Mouse (Mus musculus) heart, embryonic 16.5 days (tissue): ENCODE results near the gene Dgkz. TPM values are rescaled to one million over a fixed set of nuclear protein-coding genes. Genes with fewer than 3 reads are reported as not detected.

Source experiments
- ATAC-seq: fragments of 200-750 bp; cut with Nextera tagmentation; replicated peaks from 2 replicates; pipeline ENCODE4 v1.8.0; 2017; ENCODE audit warnings: moderate number of reproducible peaks; ENCODE audit not compliant: insufficient read depth, low FRiP score; ENCODE audit errors: extremely low read depth
- H3K27ac ChIP-seq: fragments of 300-500 bp; sonication (generic); 2 replicates; pipeline ENCODE4 v1.5.1; 2014; ENCODE audit warnings: mild to moderate bottlenecking, low read length, control low read depth, moderate library complexity
- H3K27me3 ChIP-seq: fragments of 300-500 bp; sonication (generic); 2 replicates; pipeline ENCODE4 v1.6.1; 2014; ENCODE audit warnings: low read length, mixed read lengths; ENCODE audit not compliant: control insufficient read depth, insufficient read depth
- H3K36me3 ChIP-seq: fragments of 300-500 bp; sonication (generic); 2 replicates; pipeline ENCODE4 v1.6.1; 2014; ENCODE audit not compliant: control insufficient read depth, insufficient read depth
- H3K4me1 ChIP-seq: fragments of 300-500 bp; sonication (generic); 2 replicates; pipeline ENCODE4 v1.6.1; 2014; ENCODE audit warnings: low read length, mixed read lengths; ENCODE audit not compliant: control insufficient read depth, insufficient read depth
- H3K4me2 ChIP-seq: fragments of 300-500 bp; sonication (generic); 2 replicates; pipeline ENCODE4 v1.6.1; 2014; ENCODE audit warnings: low read depth, mild to moderate bottlenecking, control low read depth, low read length
- H3K4me3 ChIP-seq: fragments of 300-500 bp; sonication (generic); 2 replicates; pipeline ENCODE4 v1.5.1; 2014; ENCODE audit warnings: mild to moderate bottlenecking, control low read depth, low read length
- H3K9ac ChIP-seq: fragments of 300-500 bp; sonication (generic); 2 replicates; pipeline ENCODE4 v1.6.1; 2014; ENCODE audit warnings: low read length, control low read depth
- H3K9me3 ChIP-seq: fragments of 300-500 bp; sonication (generic); replicated peaks from 2 replicates; pipeline ENCODE4 v1.6.1; 2016; ENCODE audit warnings: low read length; ENCODE audit not compliant: control insufficient read depth
- WGBS: fragments of 180-500 bp; shearing (Covaris S2); extraction: QIAGEN DNeasy Blood & Tissue Kit; methylation state at CpG from one replicate; pipeline ENCODE4 v1.1.7; 2014; 5-methylcytosine and 5-hydroxymethylcytosine counted together
- polyA plus RNA-seq: library from polyadenylated mRNA; unstranded; fragments of >200 nt; fragmentation: Nextera tagmentation; extraction: Ambion mirVana; gene quantifications from 2 replicates; pipeline ENCODE4 v1.2.1, GENCODE M21; 2015

Dgkz gene
- polyA plus RNA-seq, 1 experiment from 2014 or later, result 43.1 TPM

GRCm38 (mm10) chr2:91904618-91905307 lies 70.9 kb downstream of the Dgkz start:
- Histone ChIP-seq H3K4me2 (no peak overlapping the region), H3K36me3 (peaks cover 8% of the 10 kb centered on the region), H3K9me3 (no peaks in the 10 kb centered on the region), H3K27me3 (no peaks in the 10 kb centered on the region), H3K4me3 (no peak overlapping the region), H3K4me1 (no peaks in the 10 kb centered on the region), H3K9ac (no peak overlapping the region), H3K27ac (no peak overlapping the region)
- 64% methylated on average over 5 of the region's 5 CpGs for WGBS
- no peak for ATAC-seq

- Histone ChIP-seq H3K4me1 (no peaks in the 10 kb centered on the region), H3K4me3 (no peak overlapping the region), H3K27ac (no peak overlapping the region), H3K9ac (no peak overlapping the region), H3K4me2 (no peak overlapping the region), H3K36me3 (peaks cover 7% of the 10 kb centered on the region), H3K9me3 (no peaks in the 10 kb centered on the region), H3K27me3 (no peaks in the 10 kb centered on the region)
- 73% methylated on average over 3 of the region's 3 CpGs for WGBS
- ATAC-seq, result no peak
These were observed 72.3 kb downstream of the Dgkz start for GRCm38 (mm10) chr2:91903171-91903925.

- Histone ChIP-seq H3K9me3 (no peaks in the 10 kb centered on the region), H3K4me1 (no peaks in the 10 kb centered on the region), H3K9ac (no peak overlapping the region), H3K4me2 (no peak overlapping the region), H3K27me3 (no peaks in the 10 kb centered on the region), H3K27ac (no peak overlapping the region), H3K4me3 (no peak overlapping the region), H3K36me3 (peaks cover 7% of the 10 kb centered on the region)
- ATAC-seq, result no peak
- WGBS, result 67% methylated on average over 5 of the region's 5 CpGs
These were observed 73.3 kb downstream of the Dgkz start for GRCm38 (mm10) chr2:91902336-91902735.

DNA sequence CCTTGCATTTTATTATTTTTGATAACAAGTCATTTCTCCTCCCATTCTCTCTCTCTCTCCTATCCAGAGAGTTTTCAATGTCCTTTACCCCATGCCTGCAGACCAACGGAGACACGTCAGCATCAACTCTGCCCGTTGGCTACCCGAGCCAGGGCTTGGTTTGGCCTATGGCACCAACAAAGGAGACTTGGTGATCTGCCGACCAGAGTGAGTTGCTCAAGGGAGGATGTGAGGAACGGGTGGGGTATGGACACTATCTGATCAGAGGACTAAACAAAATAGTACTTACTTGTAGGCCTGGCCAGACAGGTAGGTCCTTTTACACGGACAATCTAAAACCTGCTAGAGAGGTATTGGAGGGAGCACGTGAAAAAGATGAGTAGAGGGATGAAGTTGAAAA lies 75.2 kb downstream of the Dgkz start:
- 92% methylated on average over 8 of the region's 8 CpGs for WGBS
- ATAC-seq, result no peak
- Histone ChIP-seq H3K4me2 (no peak overlapping the region), H3K36me3 (peaks cover 4% of the 10 kb centered on the region), H3K9ac (no peak overlapping the region), H3K9me3 (no peaks in the 10 kb centered on the region), H3K4me3 (no peak overlapping the region), H3K27ac (no peak overlapping the region), H3K4me1 (no peaks in the 10 kb centered on the region), H3K27me3 (no peaks in the 10 kb centered on the region)

- 91% methylated on average over 3 of the region's 3 CpGs for WGBS
- H3K9ac ChIP-seq, result no peak overlapping the region
- no peaks in the 10 kb centered on the region for H3K9me3 ChIP-seq
- no peak overlapping the region for H3K27ac ChIP-seq
- no peaks in the 10 kb centered on the region for H3K27me3 ChIP-seq
- H3K4me2 ChIP-seq, result no peak overlapping the region
- no peaks in the 10 kb centered on the region for H3K4me1 ChIP-seq
- ATAC-seq, result no peak
- H3K4me3 ChIP-seq, result no peak overlapping the region
- H3K36me3 ChIP-seq, result peaks cover 4% of the 10 kb centered on the region
These were observed 76.5 kb downstream of the Dgkz start for GRCm38 (mm10) chr2:91899141-91899540.

GRCm38 (mm10) chr2:91897968-91898367 lies 77.7 kb downstream of the Dgkz start:
- H3K4me3 ChIP-seq, result no peak overlapping the region

GRCm38 (mm10) chr2:91895401-91895800 lies 80.3 kb downstream of the Dgkz start:
- Histone ChIP-seq H3K9me3 (no peaks in the 10 kb centered on the region), H3K4me1 (no peaks in the 10 kb centered on the region), H3K4me3 (no peak overlapping the region), H3K36me3 (peaks cover under 1% of the 10 kb centered on the region; the same call in 1 of the 2 replicates), H3K9ac (no peak overlapping the region), H3K4me2 (no peak overlapping the region), H3K27ac (no peak overlapping the region), H3K27me3 (no peaks in the 10 kb centered on the region)
- WGBS, result 88% methylated on average over 3 of the region's 3 CpGs
- ATAC-seq, result no peak

More at GRCm38 (mm10) chr2:91897968-91898367, 77.7 kb downstream of the Dgkz start:
- no peak overlapping the region for H3K9ac ChIP-seq
- H3K4me1 ChIP-seq, result no peaks in the 10 kb centered on the region
- no peak overlapping the region for H3K27ac ChIP-seq
- no peaks in the 10 kb centered on the region for H3K27me3 ChIP-seq
- no peak overlapping the region for H3K4me2 ChIP-seq
- H3K36me3 ChIP-seq, result peaks cover 4% of the 10 kb centered on the region
- no peak for ATAC-seq
- H3K9me3 ChIP-seq, result no peaks in the 10 kb centered on the region

- Histone ChIP-seq H3K4me2 (no peak overlapping the region), H3K4me1 (no peaks in the 10 kb centered on the region), H3K9me3 (no peaks in the 10 kb centered on the region), H3K27me3 (no peaks in the 10 kb centered on the region), H3K4me3 (no peak overlapping the region), H3K27ac (no peak overlapping the region), H3K36me3 (no peaks in the 10 kb centered on the region), H3K9ac (no peak overlapping the region)
- 89% methylated on average over 3 of the region's 3 CpGs for WGBS
- ATAC-seq, result no peak
These were observed 80.9 kb downstream of the Dgkz start for GRCm38 (mm10) chr2:91894716-91895115.

GRCm38 (mm10) chr2:91884616-91885015 lies 91.0 kb downstream of the Dgkz start:
- H3K9me3 ChIP-seq, result no peaks in the 10 kb centered on the region
- H3K4me3 ChIP-seq, result no peak overlapping the region
- H3K27ac ChIP-seq, result no peak overlapping the region
- no peak overlapping the region for H3K4me2 ChIP-seq
- ATAC-seq, result no peak
- H3K36me3 ChIP-seq, result peaks cover 3% of the 10 kb centered on the region; the same call in 1 of the 2 replicates
- 84% methylated on average over 4 of the region's 4 CpGs for WGBS
- no peaks in the 10 kb centered on the region for H3K27me3 ChIP-seq
- H3K4me1 ChIP-seq, result no peaks in the 10 kb centered on the region
- no peak overlapping the region for H3K9ac ChIP-seq
